Mouse (Mus musculus): Measurements from ENCODE around the gene Ahdc1. TPM values are rescaled to one million over a fixed set of nuclear protein-coding genes. Genes with fewer than 3 reads are reported as not detected.
"Not testable (repeated sequence)": the region's sequence is repeated elsewhere in the genome, so short reads cannot be mapped to it uniquely, and the experiment has no call there.

Ahdc1 gene
- polyA plus RNA-seq, 1 experiment from 2014 or later = 9.0 TPM

DNA sequence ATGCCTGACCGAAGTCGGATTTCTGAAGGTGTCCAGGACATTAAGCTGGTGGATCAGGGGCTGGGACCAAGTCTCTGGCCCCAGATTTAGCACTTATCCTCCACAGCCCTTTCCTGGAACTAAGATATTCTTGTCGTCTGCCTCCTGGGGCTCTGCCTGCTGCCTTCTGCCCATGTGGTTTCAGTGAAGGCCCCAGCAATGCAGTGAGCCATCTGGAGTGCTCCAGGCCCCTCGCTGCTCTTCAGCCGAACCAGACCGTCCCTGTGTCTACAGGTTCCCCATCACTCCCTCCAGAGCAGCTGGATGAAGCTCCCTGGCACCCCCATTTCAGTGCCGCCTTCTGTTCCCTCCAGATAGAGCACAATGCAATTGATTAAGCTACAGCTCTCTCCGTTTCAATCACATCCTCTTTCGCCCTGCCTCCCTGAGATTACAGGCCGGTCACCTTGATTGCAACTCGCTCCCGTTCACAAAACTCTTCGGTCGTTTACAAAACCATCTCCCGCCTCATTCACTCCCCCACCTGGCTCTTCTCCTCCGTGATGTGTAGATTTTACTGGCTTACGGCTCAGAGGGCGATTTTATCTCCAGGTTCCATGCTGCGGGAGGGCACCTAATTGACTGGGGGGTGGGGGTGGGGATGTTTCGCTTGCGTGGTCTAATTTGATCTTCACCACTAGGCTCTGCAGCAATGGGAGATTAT lies 7.6 kb upstream of the Ahdc1 start:
- H3K4me3 ChIP-seq = no peak overlapping the region
- peak overlapping the region; percentile 36 for H3K27ac ChIP-seq
- no peak for DNase-seq (ENCODE audit: low spot score)
- 44% methylated on average over 21 of the region's 21 CpGs for WGBS
- H3K27me3 ChIP-seq (ENCODE audit: insufficient read depth, poor library complexity, severe bottlenecking) = peaks cover 6% of the 10 kb centered on the region; the same call in 1 of the 2 replicates
- H3K9me3 ChIP-seq = no peaks in the 10 kb centered on the region
- no peaks in the 10 kb centered on the region for H3K36me3 ChIP-seq
- H3K4me1 ChIP-seq (replicated peaks) = peaks cover 28% of the 10 kb centered on the region

- peak; percentile 75 for DNase-seq (ENCODE audit: low spot score)
- H3K27ac ChIP-seq = no peak overlapping the region
- H3K4me3 ChIP-seq = no peak overlapping the region
- peaks cover 41% of the 10 kb centered on the region for H3K4me1 ChIP-seq (replicated peaks)
- H3K36me3 ChIP-seq = no peaks in the 10 kb centered on the region
- H3K27me3 ChIP-seq (ENCODE audit: insufficient read depth, poor library complexity, severe bottlenecking) = peaks cover 15% of the 10 kb centered on the region
- 5% methylated on average over 3 of the region's 3 CpGs for WGBS
- no peaks in the 10 kb centered on the region for H3K9me3 ChIP-seq
Observed at GRCm38 (mm10) chr4:133005233-133005632, 5.8 kb upstream of the Ahdc1 start.

- DNase-seq (ENCODE audit: low spot score); H3K36me3 ChIP-seq; H3K9me3 ChIP-seq; H3K27ac ChIP-seq; H3K4me3 ChIP-seq: not testable (repeated sequence)
- Histone ChIP-seq H3K27me3 (ENCODE audit: insufficient read depth, poor library complexity, severe bottlenecking) (peaks cover 22% of the 10 kb centered on the region), H3K4me1 (replicated peaks) (peaks cover 48% of the 10 kb centered on the region)
- WGBS = 67% methylated on average over 6 of the region's 6 CpGs
Observed at GRCm38 (mm10) chr4:133005885-133006451, 5.1 kb upstream of the Ahdc1 start.

DNA sequence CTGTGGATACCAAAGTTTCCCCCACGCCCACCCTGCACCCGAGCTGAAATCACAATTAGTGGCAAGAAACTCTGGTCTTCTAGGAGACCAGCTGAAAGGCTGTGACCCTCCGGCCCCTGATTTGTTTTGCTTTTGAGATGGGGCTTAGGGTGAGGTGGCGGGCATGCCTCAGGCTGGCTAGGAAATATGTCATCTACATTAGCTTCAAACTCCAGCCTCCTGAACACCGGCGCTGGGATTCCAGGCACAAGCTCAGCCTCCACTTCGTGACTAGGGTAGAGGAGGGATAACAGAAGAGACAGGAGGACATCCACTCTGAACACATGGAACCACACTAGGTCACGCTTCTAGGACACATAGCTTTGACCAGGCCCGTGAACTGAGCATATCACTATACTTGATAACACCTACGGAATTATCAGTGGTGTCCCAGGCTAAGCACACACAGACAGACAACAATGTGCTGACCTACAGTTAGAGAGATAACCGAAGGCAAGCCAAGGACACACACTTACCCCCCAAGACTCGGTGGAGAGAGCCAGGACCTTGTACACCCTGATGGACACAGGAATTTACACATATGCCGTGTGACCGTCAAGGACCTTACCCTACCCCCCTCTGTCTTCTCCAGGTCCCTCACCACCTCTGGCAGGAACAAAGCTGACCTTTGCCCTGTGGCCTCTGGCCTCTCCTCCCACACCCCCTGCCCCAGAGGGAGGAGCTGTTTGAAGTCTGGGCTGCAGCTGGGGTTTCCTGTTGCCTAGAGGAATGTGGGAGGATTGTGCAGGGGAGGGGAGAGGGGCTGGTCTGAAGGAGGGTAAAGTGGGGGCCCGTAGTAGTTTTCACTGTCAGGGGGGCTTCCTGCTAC lies 3.3 kb upstream of the Ahdc1 start:
- Histone ChIP-seq H3K27ac (peak overlapping the region; percentile 70), H3K4me3 (peak overlapping the region; percentile 9), H3K4me1 (replicated peaks) (peaks cover 63% of the 10 kb centered on the region), H3K27me3 (ENCODE audit: insufficient read depth, poor library complexity, severe bottlenecking) (peaks cover 25% of the 10 kb centered on the region), H3K36me3 (no peaks in the 10 kb centered on the region), H3K9me3 (no peaks in the 10 kb centered on the region)
- WGBS = 18% methylated on average over 15 of the region's 15 CpGs
- peak; percentile 80 for DNase-seq (ENCODE audit: low spot score)

GRCm38 (mm10) chr4:133009131-133009530 lies 1.9 kb upstream of the Ahdc1 start:
- no peaks in the 10 kb centered on the region for H3K9me3 ChIP-seq
- H3K36me3 ChIP-seq = no peaks in the 10 kb centered on the region
- DNase-seq (ENCODE audit: low spot score) = peak; percentile 64
- peaks cover 19% of the 10 kb centered on the region for H3K27me3 ChIP-seq (ENCODE audit: insufficient read depth, poor library complexity, severe bottlenecking)
- H3K4me1 ChIP-seq (replicated peaks) = peaks cover 64% of the 10 kb centered on the region
- 2% methylated on average over 4 of the region's 4 CpGs for WGBS
- no peak overlapping the region for H3K27ac ChIP-seq
- no peak overlapping the region for H3K4me3 ChIP-seq

DNA sequence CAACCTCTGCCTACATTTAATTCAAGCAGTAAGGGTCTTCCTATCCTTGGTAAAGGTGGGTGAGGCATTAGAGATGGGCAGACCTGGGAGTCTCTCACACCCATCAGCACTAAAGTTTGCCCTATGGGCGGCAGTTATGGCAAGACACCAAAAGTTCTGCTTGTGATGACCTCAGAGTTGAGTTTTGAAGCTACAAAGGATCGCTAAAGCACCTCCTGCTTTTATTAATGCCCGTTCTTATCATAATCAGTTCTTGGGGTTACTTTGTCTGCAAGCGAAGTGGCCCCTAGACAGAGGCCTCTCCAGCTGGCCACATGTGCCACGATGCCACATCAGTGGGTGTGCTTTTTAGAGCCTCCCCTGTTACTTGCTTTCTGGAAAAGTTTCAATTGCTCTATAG lies 1.4 kb upstream of the Ahdc1 start:
- Histone ChIP-seq H3K27me3 (ENCODE audit: insufficient read depth, poor library complexity, severe bottlenecking) (peaks cover 19% of the 10 kb centered on the region), H3K27ac (no peak overlapping the region; the same call in 1 of the 2 replicates), H3K4me3 (no peak overlapping the region), H3K36me3 (no peaks in the 10 kb centered on the region), H3K4me1 (replicated peaks) (peaks cover 70% of the 10 kb centered on the region), H3K9me3 (no peaks in the 10 kb centered on the region)
- 68% methylated on average over 5 of the region's 5 CpGs for WGBS
- DNase-seq (ENCODE audit: low spot score) = no peak

GRCm38 (mm10) chr4:133010611-133011010 lies 449 bp upstream of the Ahdc1 start:
- no peaks in the 10 kb centered on the region for H3K9me3 ChIP-seq
- H3K27ac ChIP-seq = peak overlapping the region; percentile 99
- under 1% methylated on average over 17 of the region's 17 CpGs for WGBS
- peak overlapping the region; percentile 97 for H3K4me3 ChIP-seq
- no peaks in the 10 kb centered on the region for H3K36me3 ChIP-seq
- H3K27me3 ChIP-seq (ENCODE audit: insufficient read depth, poor library complexity, severe bottlenecking) = peaks cover 19% of the 10 kb centered on the region
- DNase-seq (ENCODE audit: low spot score) = no peak
- H3K4me1 ChIP-seq (replicated peaks) = peaks cover 79% of the 10 kb centered on the region

DNA sequence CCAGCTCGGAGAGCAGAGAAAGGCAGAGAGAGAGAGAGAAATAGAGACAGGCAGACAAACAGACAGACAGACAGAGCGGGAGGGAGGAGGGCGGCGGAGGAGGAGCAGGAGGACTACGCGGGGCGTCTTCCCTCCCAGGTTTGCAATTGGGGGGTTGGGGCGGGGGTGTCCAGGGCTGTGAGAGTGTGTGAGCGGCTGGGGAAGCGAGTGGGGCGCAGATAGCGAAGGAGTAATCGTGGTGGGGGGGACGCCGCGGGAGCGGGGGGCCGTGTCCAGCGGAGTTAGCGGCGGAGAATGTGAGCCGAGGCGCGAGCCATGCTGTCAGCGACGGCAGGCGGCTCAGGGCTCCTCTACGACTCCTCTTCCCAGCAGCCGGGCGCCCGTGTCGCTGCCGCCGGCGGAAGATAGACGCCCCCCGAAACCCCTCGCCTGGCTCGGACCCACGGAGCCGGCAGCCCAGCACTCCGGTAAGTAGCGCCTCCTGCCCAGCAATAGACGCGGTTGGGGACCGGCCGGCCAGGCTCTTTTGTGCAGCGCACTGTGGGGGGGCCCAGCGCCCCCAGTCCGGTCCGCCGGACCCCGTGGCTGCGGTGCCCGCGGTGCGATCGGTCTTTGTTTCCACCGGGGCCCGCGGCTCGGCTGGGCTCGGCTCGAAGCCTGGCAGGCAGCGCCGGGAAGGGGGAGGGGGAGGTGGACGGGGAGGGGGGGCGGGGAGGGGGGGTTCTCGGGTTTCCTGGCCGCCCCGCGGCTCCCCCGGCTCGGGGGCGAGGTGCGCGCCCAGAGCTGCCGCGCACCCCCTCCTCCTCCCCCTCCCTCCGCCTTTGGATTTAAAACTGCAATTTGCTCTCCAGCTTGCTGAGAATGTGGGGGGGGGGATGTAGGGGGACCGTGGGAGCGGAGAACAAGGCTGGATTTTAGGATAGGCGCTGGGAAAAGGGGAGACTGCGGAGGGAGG lies 1.0 kb downstream of the Ahdc1 start:
- Histone ChIP-seq H3K4me3 (peak overlapping the region; percentile 97), H3K4me1 (replicated peaks) (peaks cover 94% of the 10 kb centered on the region), H3K36me3 (no peaks in the 10 kb centered on the region), H3K9me3 (no peaks in the 10 kb centered on the region), H3K27ac (peak overlapping the region; percentile 99), H3K27me3 (ENCODE audit: insufficient read depth, poor library complexity, severe bottlenecking) (peaks cover 19% of the 10 kb centered on the region)
- WGBS = under 1% methylated on average over 78 of the region's 84 CpGs
- DNase-seq (ENCODE audit: low spot score) = peak; percentile 69

DNA sequence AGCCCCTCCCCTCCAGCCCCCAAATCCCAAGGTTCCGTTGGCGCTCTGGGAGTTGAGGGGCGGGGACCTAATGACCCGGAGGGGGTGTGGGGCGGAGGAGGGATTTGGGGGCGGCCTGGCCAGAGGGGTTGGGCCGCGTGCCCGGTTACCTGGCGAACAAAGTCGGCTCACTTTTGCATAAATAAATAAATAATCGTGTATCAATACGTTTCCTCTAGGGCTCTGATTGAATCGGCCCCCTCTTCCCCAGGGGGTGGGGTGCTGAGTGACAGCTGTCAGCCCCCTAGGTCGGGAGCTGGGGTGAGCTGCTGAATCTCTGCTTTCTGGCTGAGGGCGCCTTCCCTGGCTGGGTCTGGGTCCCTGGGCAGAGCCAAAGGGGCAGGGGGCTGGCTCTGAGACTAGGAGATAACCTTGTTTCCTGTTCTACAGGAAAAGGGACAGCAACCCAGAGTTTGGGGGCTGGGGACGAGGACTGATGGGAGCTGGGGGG lies 1.8 kb downstream of the Ahdc1 start:
- peaks cover 94% of the 10 kb centered on the region for H3K4me1 ChIP-seq (replicated peaks)
- DNase-seq (ENCODE audit: low spot score) = peak; percentile 66
- H3K36me3 ChIP-seq = no peaks in the 10 kb centered on the region
- no peaks in the 10 kb centered on the region for H3K9me3 ChIP-seq
- peak overlapping the region; percentile 99 for H3K27ac ChIP-seq
- peak overlapping the region; percentile 97 for H3K4me3 ChIP-seq
- 1% methylated on average over 17 of the region's 17 CpGs for WGBS
- peaks cover 19% of the 10 kb centered on the region for H3K27me3 ChIP-seq (ENCODE audit: insufficient read depth, poor library complexity, severe bottlenecking)

- peak overlapping the region; percentile 99 for H3K27ac ChIP-seq
- DNase-seq (ENCODE audit: low spot score) = no peak
- H3K36me3 ChIP-seq = no peaks in the 10 kb centered on the region
- H3K9me3 ChIP-seq = no peaks in the 10 kb centered on the region
- peaks cover 19% of the 10 kb centered on the region for H3K27me3 ChIP-seq (ENCODE audit: insufficient read depth, poor library complexity, severe bottlenecking)
- WGBS = 2% methylated on average over 18 of the region's 18 CpGs
- H3K4me3 ChIP-seq = peak overlapping the region; percentile 97
- peaks cover 94% of the 10 kb centered on the region for H3K4me1 ChIP-seq (replicated peaks)
Observed at GRCm38 (mm10) chr4:133013266-133013891, 2.3 kb downstream of the Ahdc1 start.

DNA sequence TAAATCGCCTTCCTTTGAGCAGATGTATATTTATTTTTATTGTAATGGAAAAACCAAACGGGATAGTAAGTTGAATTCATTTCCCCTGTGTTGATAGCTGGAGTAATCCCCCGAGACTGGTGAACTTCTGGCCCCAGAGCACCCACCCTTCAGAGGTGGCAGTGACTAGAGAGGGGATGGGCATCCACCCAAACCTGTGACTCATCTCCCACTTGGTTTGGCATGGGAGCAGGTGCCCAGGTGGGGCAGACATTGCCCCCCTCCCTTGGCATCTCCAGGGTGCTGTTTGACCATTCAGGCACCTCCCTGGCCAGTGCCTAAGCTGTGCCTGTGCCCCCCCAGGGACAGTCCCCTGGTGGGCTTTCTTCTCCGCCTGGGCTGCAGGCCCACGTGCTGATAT lies 3.0 kb downstream of the Ahdc1 start:
- DNase-seq (ENCODE audit: low spot score) = no peak
- Histone ChIP-seq H3K36me3 (no peaks in the 10 kb centered on the region), H3K27me3 (ENCODE audit: insufficient read depth, poor library complexity, severe bottlenecking) (peaks cover 19% of the 10 kb centered on the region), H3K4me3 (peak overlapping the region; percentile 97), H3K27ac (peak overlapping the region; percentile 99), H3K4me1 (replicated peaks) (peaks cover 94% of the 10 kb centered on the region), H3K9me3 (no peaks in the 10 kb centered on the region)
- 26% methylated on average over 5 of the region's 5 CpGs for WGBS
